Mouse (Mus musculus): ENCODE results near the gene Gjb1.
A peak's percentile ranks its signal among the peaks of the same experiment; 100 is the strongest.

The Gjb1 gene

DNA sequence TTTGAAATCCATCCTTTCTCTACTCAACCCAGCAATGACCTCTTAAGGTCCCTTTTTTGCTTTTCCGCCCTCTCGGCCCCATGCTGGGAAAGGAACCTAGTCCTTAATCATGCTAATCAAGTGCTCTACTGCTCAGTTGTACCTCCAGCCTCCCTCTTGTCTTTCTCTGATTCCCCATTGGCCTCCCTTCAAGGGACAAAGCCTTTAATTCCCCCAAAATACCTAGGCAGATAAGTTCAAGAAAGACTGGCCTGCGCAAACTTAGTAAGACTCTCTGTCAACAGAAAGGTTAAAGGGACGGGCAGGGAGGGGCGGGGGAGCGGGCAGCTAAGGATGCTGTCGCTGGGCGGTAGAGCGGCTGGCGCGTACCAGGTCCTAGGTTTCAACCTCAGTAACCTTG, 20.3 kb downstream of the Gjb1 start:
- no peak for DNase-seq (ENCODE audit: low read depth, low spot score)

GRCm38 (mm10) chrX:101418946-101419724, 43.0 kb downstream of the Gjb1 start:
- DNase-seq (ENCODE audit: low read depth, low spot score) = peak; percentile 59

GRCm38 (mm10) chrX:101419725-101420699, 43.8 kb downstream of the Gjb1 start:
- peak; percentile 96 for DNase-seq (ENCODE audit: low read depth, low spot score)

GRCm38 (mm10) chrX:101420700-101421095, 44.5 kb downstream of the Gjb1 start, which contains the start of gene Zmym3:
Zmym3 (minus strand) TSS chrX:101420849.
- DNase-seq (ENCODE audit: low read depth, low spot score) = no peak

- DNase-seq (ENCODE audit: low read depth, low spot score) = peak; percentile 10
These were observed 47.3 kb downstream of the Gjb1 start for GRCm38 (mm10) chrX:101423462-101423861.

DNA sequence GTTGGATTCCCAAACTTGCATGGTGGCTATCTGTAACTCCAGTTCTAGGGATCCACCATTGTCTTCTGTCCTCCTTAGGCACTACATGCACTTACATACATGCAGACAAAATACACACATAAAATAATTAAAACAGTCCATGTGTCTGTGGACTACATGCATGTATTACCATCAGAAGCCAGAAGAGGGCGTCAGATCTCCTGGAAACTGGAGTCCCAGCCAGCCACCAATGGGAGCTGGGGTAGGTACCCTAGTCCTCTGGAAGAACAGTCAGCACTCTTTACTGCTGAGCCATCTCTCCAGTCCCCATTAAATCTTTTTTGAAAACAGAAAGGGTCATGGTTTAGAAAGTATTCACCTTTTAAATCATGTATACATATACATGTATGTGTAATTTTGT, 51.6 kb downstream of the Gjb1 start:
- peak; percentile 14 for DNase-seq (ENCODE audit: low read depth, low spot score)

GRCm38 (mm10) chrX:101428785-101429141, 52.6 kb downstream of the Gjb1 start:
- DNase-seq (ENCODE audit: low read depth, low spot score) = no peak

DNA sequence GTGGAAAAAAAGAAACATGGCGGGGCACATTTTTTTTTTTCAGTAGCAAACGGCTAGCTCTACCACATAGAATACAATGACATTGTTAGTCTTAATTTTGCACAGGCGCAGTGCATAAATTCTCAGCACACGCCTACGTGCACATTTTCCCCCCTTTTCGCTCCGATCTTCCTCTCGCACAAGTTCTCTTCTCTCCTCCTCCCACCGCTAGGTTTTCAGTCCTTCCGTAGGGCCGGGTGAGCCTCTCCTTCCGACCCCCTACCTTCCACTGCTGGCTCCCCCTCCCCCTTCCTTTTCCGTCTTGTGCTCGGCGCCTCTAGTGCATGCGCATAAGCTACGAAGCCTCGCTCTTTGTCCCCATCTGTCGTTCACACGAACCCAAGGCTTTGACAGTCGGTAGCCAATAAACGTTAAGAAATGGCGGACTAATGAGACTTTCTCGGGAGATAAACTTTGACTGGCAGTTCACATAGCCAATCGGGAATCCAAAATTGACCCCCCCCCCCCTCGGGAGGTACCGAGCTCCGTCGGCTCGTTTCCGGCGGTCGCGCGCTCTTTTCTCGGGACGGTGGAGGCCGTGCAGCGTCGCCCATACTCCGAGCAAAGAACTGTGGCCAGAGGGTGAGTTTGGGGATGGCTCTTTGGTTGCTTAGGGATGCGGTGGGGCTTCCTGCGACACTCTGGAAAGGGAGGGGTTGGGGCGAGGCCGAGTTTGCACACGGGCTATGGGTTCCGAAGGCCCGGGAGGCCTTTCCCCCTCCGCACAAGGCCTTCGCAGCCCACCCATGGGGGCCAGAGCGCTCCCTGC, 53.2 kb downstream of the Gjb1 start, which contains the start of gene Nono:
TSS of gene Nono (plus strand) at position 177 of the 808 bp plus-strand sequence.
- peak; percentile 99 for DNase-seq (ENCODE audit: low read depth, low spot score)

- DNase-seq (ENCODE audit: low read depth, low spot score) = no peak
These were observed 53.8 kb downstream of the Gjb1 start for GRCm38 (mm10) chrX:101429976-101430375.

Data from brain, adult 2 months (tissue).